Mouse (Mus musculus) left cerebral cortex, postnatal 36 days (tissue): ENCODE results near the gene Mllt10. TPM values are rescaled to one million over a fixed set of nuclear protein-coding genes. Genes with fewer than 3 reads are reported as not detected.

ENCODE experiments used
- DNase-seq, 2 experiments: peaks; one replicate each; pipeline ENCODE4 v3.0.0; 2021 to 2022; ENCODE audit warnings: low spot score in 2 of 2, mixed read lengths in 1 of 2
- intact Hi-C: fragments of 180-260 bp; cut with DNase I; formaldehyde crosslinking; loops from one replicate; pipeline ENCODE4 v1.15.1; 2025
- total RNA-seq, 2 experiments: library from RNA; stranded (reverse); gene quantifications; 2 replicates each; pipeline ENCODE4 v1.2.3; 2021

Gene Mllt10
- total RNA-seq, 2 experiments from 2014 or later, result 49.4 to 57.6 TPM

GRCm38 (mm10) chr2:18032538-18032895 lies 22.5 kb upstream of the Mllt10 start:
- intact Hi-C loops, result no loop called here
- no peak for DNase-seq

- DNase-seq, result no peak
- intact Hi-C loops, result no loop called here
These were observed 21.6 kb upstream of the Mllt10 start for GRCm38 (mm10) chr2:18033166-18034108.

- no peak for DNase-seq
- intact Hi-C loops, result no loop called here
These were observed 20.4 kb upstream of the Mllt10 start for GRCm38 (mm10) chr2:18034371-18035250.

GRCm38 (mm10) chr2:18037491-18037890 lies 17.5 kb upstream of the Mllt10 start, which contains the start of gene A930004D18Rik:
A930004D18Rik (minus strand) TSS chr2:18037737.
- intact Hi-C loops, result no loop called here

GRCm38 (mm10) chr2:18038141-18038752 lies 16.8 kb upstream of the Mllt10 start:
- intact Hi-C loops, result no loop called here
- DNase-seq, result no peak

More at GRCm38 (mm10) chr2:18037491-18037890, 17.5 kb upstream of the Mllt10 start, which contains the start of gene A930004D18Rik:
- no peak for DNase-seq

GRCm38 (mm10) chr2:18038895-18039371 lies 16.1 kb upstream of the Mllt10 start:
- intact Hi-C loops, result no loop called here
- DNase-seq, result no peak

- DNase-seq, result no peak
These were observed 15.3 kb upstream of the Mllt10 start for GRCm38 (mm10) chr2:18039566-18040290.

GRCm38 (mm10) chr2:18040347-18041160 lies 14.5 kb upstream of the Mllt10 start:
- intact Hi-C loops, result no loop called here

More at GRCm38 (mm10) chr2:18039566-18040290, 15.3 kb upstream of the Mllt10 start:
- intact Hi-C loops, result no loop called here

GRCm38 (mm10) chr2:18041199-18041885 lies 13.7 kb upstream of the Mllt10 start:
- no peak for DNase-seq
- intact Hi-C loops, result no loop called here

More at GRCm38 (mm10) chr2:18040347-18041160, 14.5 kb upstream of the Mllt10 start:
- DNase-seq, result no peak

GRCm38 (mm10) chr2:18045143-18045780 lies 9.8 kb upstream of the Mllt10 start:
- intact Hi-C loops, result no loop called here
- no peak for DNase-seq

GRCm38 (mm10) chr2:18045781-18046181 lies 9.3 kb upstream of the Mllt10 start:
- intact Hi-C loops, result loop anchor here (2.0 kb wide), 1 partner anchor 15 kb away; no protein-coding TSS in a partner anchor
- no peak for DNase-seq

GRCm38 (mm10) chr2:18046186-18046585 lies 8.9 kb upstream of the Mllt10 start:
- no peak for DNase-seq
- intact Hi-C loops, result loop anchor here (2.0 kb wide), 1 partner anchor 15 kb away; no protein-coding TSS in a partner anchor

GRCm38 (mm10) chr2:18046758-18047645 lies 8.0 kb upstream of the Mllt10 start:
- intact Hi-C loops, result loop anchor here (2.0 kb wide), 1 partner anchor 16 kb away; no protein-coding TSS in a partner anchor
- DNase-seq, result peak; percentile 67 to 73

- intact Hi-C loops, result loop anchor here (2.0 kb wide), 1 partner anchor 17 kb away; no protein-coding TSS in a partner anchor
- DNase-seq, result peak; percentile 82 to 86
These were observed 7.2 kb upstream of the Mllt10 start for GRCm38 (mm10) chr2:18047646-18048452.

GRCm38 (mm10) chr2:18048453-18049075 lies 6.5 kb upstream of the Mllt10 start, which contains the start of gene Skida1:
Skida1 (minus strand) TSS chr2:18049051.
- no peak for DNase-seq
- intact Hi-C loops, result no loop called here
